Mouse (Mus musculus) C2C12 (cell line): ENCODE data around the gene Spint2.

ENCODE experiments used
- CTCF ChIP-seq: IDR thresholded peaks from one replicate; pipeline ENCODE4 v1.5.1; 2011; ENCODE audit not compliant: control insufficient read depth, insufficient read depth, insufficient read length
- FOSL1 ChIP-seq: IDR thresholded peaks from one replicate; pipeline ENCODE4 v1.8.0; 2011; ENCODE audit warnings: mild to moderate bottlenecking, low read length; ENCODE audit not compliant: poor library complexity, insufficient read depth, severe bottlenecking
- MAX ChIP-seq: IDR thresholded peaks from one replicate; pipeline ENCODE4 v1.6.1; 2011; ENCODE audit warnings: mild to moderate bottlenecking, control low read depth
- USF1 ChIP-seq: IDR thresholded peaks from one replicate; pipeline ENCODE4 v1.6.1; 2011; ENCODE audit warnings: low read depth, mild to moderate bottlenecking, control low read depth, moderate library complexity

DNA sequence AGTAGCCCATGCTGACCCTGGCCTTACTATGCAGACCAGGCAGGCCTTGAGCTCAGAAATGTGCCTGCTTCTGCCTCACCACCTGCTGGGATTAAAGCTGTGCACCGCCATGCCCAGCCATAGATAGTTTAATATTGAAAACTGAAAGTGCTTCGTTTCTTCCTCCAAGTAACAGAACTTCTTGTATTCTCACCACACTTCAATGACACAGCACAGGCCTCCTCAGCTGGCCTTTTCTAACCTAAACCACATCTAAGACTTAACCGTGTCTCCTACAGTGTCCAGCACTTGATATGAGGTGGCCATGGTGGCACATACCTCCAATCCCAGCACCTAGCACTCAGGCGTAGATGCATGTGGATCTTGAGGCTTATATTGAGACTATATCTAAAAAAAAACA, 11.3 kb downstream of the Spint2 start:
- no peak for TF ChIP-seq USF1
- TF ChIP-seq CTCF: no peak
- TF ChIP-seq FOSL1: no peak
- no peak for TF ChIP-seq MAX
